21 mouse cellular contexts compared by ENCODE assay signal in genomic region chr9:74049776-74050175, GRCm38 (mm10).
"Had no signal": no experiment of that assay in that cellular context is flagged by ENCODE, and none has a peak within 500 bp of the region (broad histone marks: within the 10 kb centered on the region; RNA-seq: fewer than 3 reads in every experiment).

No protein-coding gene starts in this region.

- H3K36me3 ChIP-seq: limb, embryonic 15.5 days; midbrain, embryonic 12.5 days; midbrain, embryonic 15.5 days; neural tube, embryonic 12.5 days; neural tube, embryonic 15.5 days had no signal

- H3K9ac ChIP-seq: limb, embryonic 15.5 days; liver, embryonic 14.5 days; liver, postnatal 0 days; midbrain, embryonic 12.5 days; midbrain, embryonic 15.5 days; neural tube, embryonic 12.5 days; neural tube, embryonic 15.5 days had no signal

- H3K27me3 ChIP-seq: limb, embryonic 15.5 days; midbrain, embryonic 12.5 days; midbrain, embryonic 15.5 days; neural tube, embryonic 12.5 days; neural tube, embryonic 15.5 days had no signal

- H3K27ac ChIP-seq: hindbrain, postnatal 0 days; layer of hippocampus, adult 2 months; limb, embryonic 15.5 days; liver, embryonic 14.5 days; macrophage; midbrain, embryonic 12.5 days; midbrain, embryonic 15.5 days; neural tube, embryonic 12.5 days; neural tube, embryonic 15.5 days had no signal

- H3K9me3 ChIP-seq: limb, embryonic 15.5 days; midbrain, embryonic 12.5 days; midbrain, embryonic 15.5 days; neural tube, embryonic 12.5 days; neural tube, embryonic 15.5 days had no signal

- H3K4me3 ChIP-seq: layer of hippocampus, adult 2 months; limb, embryonic 15.5 days; midbrain, embryonic 12.5 days; midbrain, embryonic 15.5 days; neural tube, embryonic 12.5 days; neural tube, embryonic 15.5 days had no signal

- DNase-seq: kidney, adult 18-20 months; kidney, postnatal 25 days; layer of hippocampus, adult 9-11 months; liver, postnatal 0 days; lung, postnatal 10 days; right cerebral cortex, postnatal 25 days; thymus, adult 2 months; thymus, postnatal 14 days; thymus, postnatal 4 days had no signal

- ATAC-seq: hindbrain, postnatal 0 days; inflammation-experienced regulatory T-cells, adult 6 months; intestine, embryonic 16.5 days; liver, postnatal 0 days; midbrain, embryonic 15.5 days had no signal

- H3K4me2 ChIP-seq: limb, embryonic 15.5 days; liver, embryonic 11.5 days; midbrain, embryonic 12.5 days; midbrain, embryonic 15.5 days; neural tube, embryonic 12.5 days; neural tube, embryonic 15.5 days had no signal

- H3K4me1 ChIP-seq: midbrain, embryonic 12.5 days; midbrain, embryonic 15.5 days; neural tube, embryonic 12.5 days had no signal
